Mouse (Mus musculus) neutrophil, adult 83 days (primary cell): Measurements from ENCODE around the gene Tmod3. TPM values are rescaled to one million over a fixed set of nuclear protein-coding genes. Genes with fewer than 3 reads are reported as not detected.

Experiments
- total RNA-seq, 2 experiments: library from RNA; stranded (reverse); gene quantifications; one replicate each; pipeline ENCODE4 v1.2.4; 2023

Tmod3 gene
- total RNA-seq = 10 to 100 TPM; 83.1 to 93.6 TPM

DNA sequence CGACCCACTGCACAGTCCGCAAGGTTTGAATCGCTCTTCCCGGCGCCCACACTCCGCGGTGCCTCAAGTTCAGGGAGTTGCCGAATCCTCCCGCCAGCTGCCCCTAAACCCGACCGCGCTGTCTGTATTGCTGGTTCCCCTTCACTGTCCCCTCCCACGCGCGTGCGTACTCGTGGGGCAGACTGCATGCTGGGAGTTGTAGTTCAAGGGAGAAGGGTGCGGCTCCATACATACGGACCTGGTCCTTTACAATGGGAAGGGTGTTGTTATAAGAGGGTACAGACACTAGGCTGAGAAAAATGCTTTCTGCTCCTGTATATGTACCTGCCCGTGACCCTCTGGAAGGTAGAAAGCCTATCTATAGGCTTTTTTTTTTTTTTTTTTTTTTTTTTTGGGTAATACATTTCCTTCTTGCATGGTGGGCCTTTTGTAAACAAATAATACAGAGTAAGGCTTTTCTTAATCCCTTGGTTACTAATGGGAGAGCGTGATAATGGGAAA lies at the start of gene Tmod3:
TSS of gene Tmod3 (minus strand) at position 146 of the 501 bp plus-strand sequence.

Other genes with a start within 250 kb of the Tmod3 start
- not detected for gene Bcl2l10, start 211.9 kb downstream of the Tmod3 start, total RNA-seq
- gene Mapk6, start 149.7 kb downstream of the Tmod3 start, total RNA-seq = 10 to 100 TPM; 46.0 to 49.1 TPM
- 10 to 100 TPM; 12.9 to 13.0 TPM for gene Leo1, start 118.1 kb downstream of the Tmod3 start, total RNA-seq
- gene Tmod2, start 51.7 kb upstream of the Tmod3 start, total RNA-seq = not detected
- gene Lysmd2, start 66.1 kb upstream of the Tmod3 start, total RNA-seq = not detected
- gene Scg3, start 124.4 kb upstream of the Tmod3 start, total RNA-seq = not detected
- gene Bmp5, start 215.7 kb upstream of the Tmod3 start, total RNA-seq = not detected